Mouse (Mus musculus) stomach, postnatal 0 days (tissue): ENCODE data around the gene Gramd2.

ENCODE experiments used
- CTCF ChIP-seq: IDR thresholded peaks from 2 replicates; pipeline ENCODE4 v1.5.1; 2016; ENCODE audit warnings: antibody characterized with exemption, low read depth, mild to moderate bottlenecking, moderate library complexity
- EP300 ChIP-seq: optimal IDR thresholded peaks from 2 replicates; pipeline ENCODE3; 2016; ENCODE audit warnings: antibody characterized with exemption

DNA sequence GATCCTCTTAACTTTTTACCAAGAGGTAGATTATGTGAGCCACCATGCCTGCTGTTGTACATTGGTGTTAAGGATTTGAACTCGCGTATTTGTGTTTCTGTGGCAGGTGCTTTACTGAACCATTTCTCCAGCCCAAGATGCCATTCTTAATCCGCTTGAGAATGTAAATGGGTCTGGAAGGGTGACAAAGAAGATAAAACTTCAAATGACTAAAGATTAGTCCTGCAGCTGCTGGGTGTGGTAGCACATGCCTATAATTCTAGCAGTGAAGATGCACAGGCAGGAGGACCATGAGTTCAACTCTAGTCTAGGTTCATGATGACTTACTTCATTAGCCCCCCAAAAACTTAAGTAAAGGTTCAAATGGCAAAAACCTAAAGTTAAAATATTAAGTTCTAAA is 64.0 kb downstream of the Gramd2 start:
- no peak for TF ChIP-seq CTCF
- no peak for TF ChIP-seq EP300
